Mouse (Mus musculus) limb, embryonic 12.5 days (tissue): ENCODE results near the gene Mex3b. TPM values are rescaled to one million over a fixed set of nuclear protein-coding genes. Genes with fewer than 3 reads are reported as not detected.

Experiments
- ATAC-seq: fragments of 200-750 bp; cut with Nextera tagmentation; 2 replicates; pipeline ENCODE4 v1.8.0; 2017; ENCODE audit warnings: low read depth, moderate TSS enrichment; ENCODE audit not compliant: insufficient number of reproducible peaks, insufficient read depth, low FRiP score, low TSS enrichment
- H3K27ac ChIP-seq: fragments of 300-500 bp; sonication (generic); 2 replicates; pipeline ENCODE4 v1.5.1; 2016; ENCODE audit warnings: mild to moderate bottlenecking, moderate library complexity
- H3K27me3 ChIP-seq: fragments of 300-500 bp; sonication (generic); 2 replicates; pipeline ENCODE4 v1.6.1; 2016; ENCODE audit warnings: mild to moderate bottlenecking, moderate library complexity
- H3K36me3 ChIP-seq: fragments of 300-500 bp; sonication (generic); 2 replicates; pipeline ENCODE4 v1.6.1; 2016; ENCODE audit warnings: mild to moderate bottlenecking, moderate library complexity
- H3K4me1 ChIP-seq: fragments of 300-500 bp; sonication (generic); replicated peaks from 2 replicates; pipeline ENCODE4 v1.6.1; 2016
- H3K4me2 ChIP-seq: fragments of 300-500 bp; sonication (generic); 2 replicates; pipeline ENCODE4 v1.6.1; 2016; ENCODE audit warnings: mild to moderate bottlenecking, moderate library complexity
- H3K4me3 ChIP-seq: fragments of 300-500 bp; sonication (generic); replicated peaks from 2 replicates; pipeline ENCODE4 v1.5.1; 2016; ENCODE audit warnings: mild to moderate bottlenecking
- H3K9ac ChIP-seq: fragments of 300-500 bp; sonication (generic); replicated peaks from 2 replicates; pipeline ENCODE4 v1.6.1; 2016; ENCODE audit warnings: mild to moderate bottlenecking, moderate library complexity
- H3K9me3 ChIP-seq: fragments of 300-500 bp; sonication (generic); 2 replicates; pipeline ENCODE4 v1.6.1; 2016; ENCODE audit warnings: mild to moderate bottlenecking, moderate library complexity
- WGBS: fragments of 180-500 bp; shearing (Covaris S2); methylation state at CpG from one replicate; pipeline ENCODE4 v1.1.7; 2016; 5-methylcytosine and 5-hydroxymethylcytosine counted together
- polyA plus RNA-seq: library from polyadenylated mRNA; unstranded; fragments of >200 nt; fragmentation: Nextera tagmentation; extraction: Ambion mirVana; gene quantifications from 2 replicates; pipeline ENCODE4 v1.2.1, GENCODE M21; 2016

The Mex3b gene
- polyA plus RNA-seq: 48.1 and 48.4 TPM in 2 replicates

DNA sequence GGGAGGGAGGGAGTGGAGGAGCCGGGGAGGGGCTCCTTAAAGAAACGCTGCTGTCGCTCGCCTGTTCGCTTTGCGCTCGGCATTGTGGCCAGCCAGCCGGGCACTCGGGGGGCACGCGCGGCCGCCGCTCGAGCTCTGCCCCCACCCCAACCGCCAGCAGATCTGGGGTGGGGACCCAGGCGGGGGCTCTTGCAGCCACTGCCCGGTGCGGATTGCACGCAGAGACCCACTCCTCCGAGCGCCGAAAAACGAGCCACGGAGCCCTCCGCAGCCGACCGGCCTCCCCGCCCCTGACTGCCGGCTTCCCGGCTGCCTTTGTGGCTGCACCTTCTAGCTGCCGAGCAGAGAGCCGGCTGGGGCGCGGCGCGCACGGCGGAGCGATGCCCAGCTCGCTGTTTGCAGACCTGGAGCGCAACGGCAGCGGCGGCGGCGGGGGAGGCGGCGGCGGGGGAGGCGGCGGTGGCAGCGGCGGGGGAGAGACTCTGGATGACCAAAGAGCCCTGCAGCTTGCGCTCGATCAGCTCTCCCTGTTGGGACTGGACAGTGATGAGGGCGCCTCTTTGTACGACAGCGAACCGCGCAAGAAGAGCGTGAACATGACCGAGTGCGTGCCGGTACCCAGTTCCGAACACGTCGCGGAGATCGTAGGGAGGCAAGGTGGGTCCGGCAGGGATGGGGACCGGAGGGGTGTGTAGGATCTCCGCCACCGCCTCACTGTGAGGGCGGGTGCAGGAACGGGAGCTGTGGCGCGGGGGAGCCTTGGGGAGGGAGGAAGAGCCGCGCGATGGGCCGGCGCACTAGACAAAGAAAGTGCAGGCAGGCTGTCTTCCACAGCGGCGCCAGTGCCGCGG is at the start of gene Mex3b:
TSS of gene Mex3b (plus strand) at position 63 of the 851 bp plus-strand sequence.
- WGBS: 1% methylated on average over 77 of the region's 87 CpGs
- Histone ChIP-seq H3K4me3 (peak within 1 kb of the TSS; percentile 100), H3K9ac (peak within 1 kb of the TSS; percentile 100), H3K4me2 (peak within 1 kb of the TSS; percentile 95), H3K4me1 (peaks cover 35% of the 10 kb centered on the region), H3K27ac (peak within 1 kb of the TSS; percentile 100), H3K27me3 (no peaks in the 10 kb centered on the region), H3K9me3 (no peaks in the 10 kb centered on the region), H3K36me3 (peaks cover 28% of the 10 kb centered on the region)
- ATAC-seq: no peak

- Histone ChIP-seq H3K36me3 (no peaks in the 10 kb centered on the region), H3K4me1 (no peaks in the 10 kb centered on the region), H3K9ac (no peak overlapping the region), H3K9me3 (no peaks in the 10 kb centered on the region), H3K4me2 (no peak overlapping the region), H3K4me3 (no peak overlapping the region), H3K27me3 (no peaks in the 10 kb centered on the region), H3K27ac (no peak overlapping the region)
- 94% methylated on average over 7 of the region's 7 CpGs for WGBS
- no peak for ATAC-seq
Measured at GRCm38 (mm10) chr7:82819541-82819940, 47.6 kb upstream of the Mex3b start.

GRCm38 (mm10) chr7:82820661-82821060 is 46.5 kb upstream of the Mex3b start:
- 76% methylated on average over 4 of the region's 4 CpGs for WGBS
- no peak for ATAC-seq
- no peaks in the 10 kb centered on the region for H3K27me3 ChIP-seq
- no peak overlapping the region for H3K4me3 ChIP-seq
- H3K36me3 ChIP-seq: no peaks in the 10 kb centered on the region
- no peaks in the 10 kb centered on the region for H3K9me3 ChIP-seq
- no peaks in the 10 kb centered on the region for H3K4me1 ChIP-seq
- H3K9ac ChIP-seq: no peak overlapping the region
- no peak overlapping the region for H3K27ac ChIP-seq
- no peak overlapping the region for H3K4me2 ChIP-seq

DNA sequence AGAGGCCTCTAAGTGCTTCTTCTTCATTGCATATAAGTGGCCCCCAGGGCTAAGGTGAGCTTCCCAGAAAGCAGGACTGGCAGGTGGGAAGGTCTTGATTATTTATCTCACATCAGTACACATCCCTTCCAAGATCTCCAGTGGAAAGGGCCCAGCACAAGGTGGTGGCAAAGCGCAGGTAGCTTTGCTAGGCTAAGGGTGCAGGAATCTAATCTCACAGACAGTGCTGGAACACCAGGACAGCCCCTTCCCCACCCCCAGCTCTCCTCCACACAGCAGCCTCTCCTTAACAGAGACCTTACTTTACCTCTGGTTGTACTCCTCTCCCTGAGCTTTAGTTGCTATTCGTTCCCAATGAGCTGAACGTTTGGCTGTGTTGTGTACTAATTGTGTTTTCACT is 45.6 kb upstream of the Mex3b start:
- no peaks in the 10 kb centered on the region for H3K27me3 ChIP-seq
- no peak for ATAC-seq
- H3K9ac ChIP-seq: no peak overlapping the region
- H3K4me2 ChIP-seq: no peak overlapping the region
- H3K36me3 ChIP-seq: no peaks in the 10 kb centered on the region
- no peaks in the 10 kb centered on the region for H3K4me1 ChIP-seq
- H3K9me3 ChIP-seq: no peaks in the 10 kb centered on the region
- WGBS: 73% methylated on average over 3 of the region's 3 CpGs
- H3K4me3 ChIP-seq: no peak overlapping the region
- no peak overlapping the region for H3K27ac ChIP-seq

DNA sequence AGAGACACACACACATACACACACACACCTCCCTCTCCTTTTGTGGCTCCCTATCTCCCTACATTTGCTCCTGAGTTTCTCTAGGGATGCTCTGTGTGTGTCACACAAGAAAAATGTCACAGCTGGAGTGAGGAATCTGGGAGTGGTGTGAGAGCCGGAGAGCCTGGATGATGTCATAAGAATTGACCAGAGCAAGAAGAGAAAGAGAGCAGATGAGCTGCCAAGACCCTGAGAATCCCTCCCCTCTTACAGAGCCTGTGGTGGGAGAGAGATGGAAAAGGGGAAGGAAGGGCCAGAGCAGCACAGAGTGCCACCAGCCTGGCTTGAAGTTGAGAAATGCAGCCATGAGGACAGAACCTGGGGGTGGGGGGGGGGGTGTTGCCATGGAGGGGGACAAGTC is 44.6 kb upstream of the Mex3b start:
- H3K27me3 ChIP-seq: no peaks in the 10 kb centered on the region
- H3K9ac ChIP-seq: no peak overlapping the region
- no peak overlapping the region for H3K27ac ChIP-seq
- no peaks in the 10 kb centered on the region for H3K4me1 ChIP-seq
- no peak overlapping the region for H3K4me2 ChIP-seq
- H3K36me3 ChIP-seq: no peaks in the 10 kb centered on the region
- no peak for ATAC-seq
- no peaks in the 10 kb centered on the region for H3K9me3 ChIP-seq
- 77% methylated on average over 1 of the region's 1 CpGs for WGBS
- H3K4me3 ChIP-seq: no peak overlapping the region

DNA sequence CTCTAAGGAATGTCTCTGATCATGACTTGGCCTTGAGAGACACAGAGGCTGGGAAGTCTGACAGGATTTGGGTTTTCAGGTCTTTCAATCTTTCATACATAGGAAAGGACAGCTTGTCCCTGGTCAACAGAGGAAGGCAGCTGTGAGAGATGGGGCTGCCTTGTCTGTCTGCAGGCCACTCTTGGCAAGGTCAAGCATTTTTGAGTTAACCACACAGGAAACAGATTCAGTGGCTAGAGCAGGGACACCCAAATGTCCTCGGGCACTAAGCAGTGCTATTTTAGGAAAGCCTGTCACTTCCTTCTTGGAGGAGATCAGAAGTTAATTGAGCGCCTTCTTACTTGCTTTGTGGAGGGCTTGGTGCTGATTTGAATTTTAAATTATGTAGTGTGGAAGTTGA is 38.9 kb upstream of the Mex3b start:
- Histone ChIP-seq H3K4me2 (no peak overlapping the region), H3K4me1 (no peaks in the 10 kb centered on the region), H3K27me3 (no peaks in the 10 kb centered on the region), H3K9me3 (no peaks in the 10 kb centered on the region), H3K9ac (no peak overlapping the region), H3K36me3 (no peaks in the 10 kb centered on the region), H3K4me3 (no peak overlapping the region), H3K27ac (no peak overlapping the region)
- no peak for ATAC-seq
- 64% methylated on average over 2 of the region's 2 CpGs for WGBS

DNA sequence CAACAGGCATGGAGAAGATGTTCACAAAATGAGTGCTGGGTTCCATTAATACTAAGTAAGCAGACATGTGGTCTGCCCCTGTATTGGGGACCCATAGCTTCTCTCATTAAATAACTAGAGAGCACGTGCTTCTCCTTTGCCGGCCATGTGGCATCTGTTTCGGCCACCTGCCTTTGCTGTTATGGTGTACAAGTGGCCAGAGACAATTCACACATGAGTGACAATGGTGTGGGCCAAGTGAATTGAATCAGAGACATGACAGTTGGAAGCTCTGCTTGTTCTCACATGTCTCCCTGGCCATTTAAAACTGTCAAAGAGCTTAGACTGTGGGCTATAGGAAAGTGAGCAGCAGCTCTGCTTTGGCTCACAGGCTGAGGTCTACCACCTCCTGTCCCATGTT is 37.6 kb upstream of the Mex3b start:
- no peaks in the 10 kb centered on the region for H3K9me3 ChIP-seq
- ATAC-seq: no peak
- H3K4me3 ChIP-seq: no peak overlapping the region
- no peak overlapping the region for H3K9ac ChIP-seq
- H3K27ac ChIP-seq: no peak overlapping the region
- no peaks in the 10 kb centered on the region for H3K27me3 ChIP-seq
- H3K4me1 ChIP-seq: no peaks in the 10 kb centered on the region
- 40% methylated on average over 3 of the region's 3 CpGs for WGBS
- H3K36me3 ChIP-seq: no peaks in the 10 kb centered on the region
- no peak overlapping the region for H3K4me2 ChIP-seq

- Histone ChIP-seq H3K27me3 (no peaks in the 10 kb centered on the region), H3K36me3 (no peaks in the 10 kb centered on the region), H3K27ac (no peak overlapping the region), H3K9me3 (no peaks in the 10 kb centered on the region), H3K4me2 (no peak overlapping the region), H3K4me3 (no peak overlapping the region), H3K4me1 (peaks cover 5% of the 10 kb centered on the region; the same call in 1 of the 2 replicates), H3K9ac (no peak overlapping the region)
- WGBS: 84% methylated on average over 4 of the region's 4 CpGs
- no peak for ATAC-seq
Measured at GRCm38 (mm10) chr7:82834471-82834870, 32.7 kb upstream of the Mex3b start.

DNA sequence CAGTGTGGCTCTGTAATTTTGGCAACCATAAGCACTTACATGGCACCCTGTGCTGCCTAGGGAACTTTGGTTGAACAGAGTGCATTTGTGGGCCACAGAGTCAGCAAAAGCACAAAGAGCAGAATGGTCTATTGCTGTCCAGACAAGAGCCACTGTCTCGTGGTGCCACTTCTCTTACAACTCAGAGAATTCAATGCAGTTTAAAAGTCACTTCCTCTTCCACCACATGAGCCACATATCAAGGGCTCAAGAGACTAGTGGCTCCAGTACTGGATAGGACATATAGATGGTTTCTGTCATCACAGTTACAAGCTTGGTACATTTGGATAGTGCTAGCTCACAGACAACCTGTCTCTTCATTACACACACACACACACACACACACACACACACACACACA is 28.7 kb upstream of the Mex3b start:
- H3K9me3 ChIP-seq: no peaks in the 10 kb centered on the region
- H3K9ac ChIP-seq: no peak overlapping the region
- no peaks in the 10 kb centered on the region for H3K27me3 ChIP-seq
- 74% methylated on average over 1 of the region's 1 CpGs for WGBS
- H3K4me1 ChIP-seq: peaks cover 5% of the 10 kb centered on the region; the same call in 1 of the 2 replicates
- H3K36me3 ChIP-seq: no peaks in the 10 kb centered on the region
- H3K4me2 ChIP-seq: no peak overlapping the region
- no peak for ATAC-seq
- H3K27ac ChIP-seq: no peak overlapping the region
- no peak overlapping the region for H3K4me3 ChIP-seq

DNA sequence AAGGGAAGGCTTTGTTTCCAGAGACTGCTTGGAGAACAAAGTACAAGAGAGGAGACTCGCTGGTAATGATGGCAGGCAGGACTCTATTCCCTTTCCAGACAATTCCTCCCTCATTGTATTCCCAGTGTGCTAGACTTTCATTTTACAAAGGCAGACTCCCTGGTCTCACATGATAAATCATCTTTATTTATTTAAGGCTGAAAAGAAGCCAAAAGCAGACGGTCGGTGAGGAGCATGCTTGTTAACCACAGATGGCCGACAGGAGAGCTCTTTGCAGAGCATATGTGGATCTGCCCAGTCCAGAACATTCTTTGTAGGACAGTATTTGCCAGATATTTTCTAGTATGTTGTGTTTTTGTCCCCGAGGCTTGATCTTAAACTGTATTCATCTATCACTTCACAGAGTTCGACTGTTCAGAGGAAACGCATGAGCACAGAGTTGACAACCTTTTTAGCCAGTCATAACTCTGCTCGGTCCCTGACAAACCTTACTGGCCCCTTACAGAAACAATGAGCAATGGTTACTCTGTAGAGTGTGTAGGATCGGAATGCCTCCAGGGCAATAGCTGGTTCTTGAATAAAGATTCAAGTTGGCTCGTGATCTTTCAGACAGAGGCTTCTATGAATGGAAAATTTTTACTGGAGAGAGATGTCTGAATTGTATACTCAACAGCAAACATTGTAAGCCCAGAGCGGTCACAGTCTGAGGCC is 28.0 kb upstream of the Mex3b start:
- WGBS: 58% methylated on average over 11 of the region's 11 CpGs
- no peak overlapping the region for H3K9ac ChIP-seq
- no peak overlapping the region for H3K27ac ChIP-seq
- no peaks in the 10 kb centered on the region for H3K36me3 ChIP-seq
- H3K9me3 ChIP-seq: no peaks in the 10 kb centered on the region
- no peak for ATAC-seq
- no peaks in the 10 kb centered on the region for H3K27me3 ChIP-seq
- peaks cover 5% of the 10 kb centered on the region; the same call in 1 of the 2 replicates for H3K4me1 ChIP-seq
- no peak overlapping the region for H3K4me3 ChIP-seq
- H3K4me2 ChIP-seq: no peak overlapping the region

DNA sequence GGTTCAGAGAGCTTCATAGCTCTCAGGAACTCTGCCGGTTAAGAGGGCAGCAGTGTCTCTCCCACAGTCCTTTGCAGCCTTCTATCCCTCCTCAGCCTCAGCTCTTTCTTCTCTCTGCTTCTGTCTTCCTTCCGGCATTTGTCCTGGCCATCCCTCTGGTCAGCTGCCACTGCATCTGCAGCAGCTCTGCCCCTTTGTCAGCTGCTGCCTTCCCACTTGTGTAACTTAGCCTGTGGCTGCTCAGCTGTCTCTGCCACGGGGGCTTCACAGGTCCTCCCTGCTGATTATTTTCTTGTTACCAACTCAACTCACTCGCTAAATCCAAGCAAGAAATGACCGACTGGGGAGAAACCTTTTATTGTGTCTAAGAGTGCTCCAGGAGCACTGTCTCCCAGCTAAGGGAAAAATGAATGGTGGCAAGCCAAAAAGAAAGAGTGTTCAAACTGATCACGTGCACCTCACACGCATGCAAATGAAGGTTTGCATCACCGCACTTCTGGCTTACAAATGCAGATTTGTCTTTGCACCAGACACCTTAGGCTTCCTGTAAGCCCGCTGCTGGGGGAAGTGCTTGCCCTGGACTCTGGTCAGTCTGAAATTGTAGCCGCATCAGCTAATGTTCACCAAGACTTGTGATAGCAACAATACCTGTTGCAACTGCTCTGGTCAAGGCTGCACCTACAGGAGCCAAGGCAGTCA is 24.8 kb upstream of the Mex3b start:
- H3K27ac ChIP-seq: no peak overlapping the region
- H3K4me2 ChIP-seq: no peak overlapping the region
- no peak overlapping the region for H3K9ac ChIP-seq
- WGBS: 57% methylated on average over 10 of the region's 10 CpGs
- no peaks in the 10 kb centered on the region for H3K27me3 ChIP-seq
- no peaks in the 10 kb centered on the region for H3K9me3 ChIP-seq
- H3K4me3 ChIP-seq: no peak overlapping the region
- no peak for ATAC-seq
- H3K4me1 ChIP-seq: peaks cover 5% of the 10 kb centered on the region; the same call in 1 of the 2 replicates
- H3K36me3 ChIP-seq: no peaks in the 10 kb centered on the region
